Mouse (Mus musculus) spleen, postnatal 4 days (tissue): ENCODE data around the gene Pi4k2a.

Experiments
- DNase-seq, 2 experiments: peaks; one replicate each; pipeline ENCODE4 v3.0.0; 2022; ENCODE audit warnings: low spot score in 2 of 2

The Pi4k2a gene

DNA sequence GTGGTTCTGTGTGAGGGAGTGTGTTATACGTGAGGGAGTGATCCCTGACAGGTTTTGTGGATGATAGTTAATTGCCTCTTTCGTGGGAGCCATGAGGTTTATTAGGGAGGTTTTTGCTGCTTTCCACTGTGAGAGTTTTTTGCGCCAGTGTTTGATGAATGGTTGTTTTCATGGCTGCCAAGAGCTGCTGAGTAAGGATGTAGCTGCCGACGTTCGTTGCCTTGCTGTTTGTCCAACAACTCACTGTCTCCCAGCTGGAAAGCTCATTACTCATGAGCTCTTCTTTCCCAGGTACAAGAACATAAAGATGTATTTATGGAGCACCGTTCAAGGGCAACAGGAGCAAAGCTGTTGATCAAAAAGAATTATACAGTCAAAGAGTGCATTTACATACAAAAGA is 73.9 kb downstream of the Pi4k2a start:
- no peak for DNase-seq

DNA sequence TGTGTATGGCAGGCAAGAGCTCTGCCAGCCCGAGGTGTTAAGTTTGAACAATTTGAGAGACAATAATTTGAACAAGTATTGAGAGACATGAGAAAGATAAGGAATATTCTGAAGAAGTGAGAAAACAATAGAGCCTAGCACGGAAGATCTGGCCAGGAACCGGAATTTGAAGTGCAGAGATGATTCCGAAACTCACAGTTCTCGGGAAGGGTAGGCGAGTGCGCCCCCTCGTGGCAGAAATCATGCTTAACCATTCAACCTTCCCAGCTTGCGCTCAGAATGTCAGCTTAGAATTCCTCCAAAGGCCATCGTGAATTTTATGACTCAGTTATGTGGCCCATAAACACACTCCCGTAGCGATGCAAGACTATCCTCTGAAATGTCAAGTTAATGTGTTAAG is 75.9 kb downstream of the Pi4k2a start:
- peak; percentile 82 to 96 for DNase-seq

DNA sequence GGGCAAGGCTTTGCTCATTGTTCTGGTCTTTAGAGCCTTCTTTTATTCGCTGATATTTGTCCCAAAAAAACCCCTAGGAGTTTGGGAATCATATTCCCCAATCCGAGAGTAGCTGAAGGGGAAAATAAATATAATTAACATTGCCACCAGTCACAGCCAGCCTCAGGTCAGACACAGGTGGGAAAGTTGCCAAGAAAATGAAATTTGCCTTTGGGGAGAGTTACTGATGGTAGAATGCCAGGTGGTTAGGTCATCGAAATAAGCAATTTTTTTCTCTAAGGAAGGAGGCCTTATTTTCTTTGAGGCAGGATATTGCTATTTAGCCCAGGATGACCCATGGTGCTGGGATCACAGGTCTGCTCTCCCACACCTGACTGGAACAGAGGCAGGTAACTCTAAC is 76.5 kb downstream of the Pi4k2a start:
- DNase-seq, result no peak

DNA sequence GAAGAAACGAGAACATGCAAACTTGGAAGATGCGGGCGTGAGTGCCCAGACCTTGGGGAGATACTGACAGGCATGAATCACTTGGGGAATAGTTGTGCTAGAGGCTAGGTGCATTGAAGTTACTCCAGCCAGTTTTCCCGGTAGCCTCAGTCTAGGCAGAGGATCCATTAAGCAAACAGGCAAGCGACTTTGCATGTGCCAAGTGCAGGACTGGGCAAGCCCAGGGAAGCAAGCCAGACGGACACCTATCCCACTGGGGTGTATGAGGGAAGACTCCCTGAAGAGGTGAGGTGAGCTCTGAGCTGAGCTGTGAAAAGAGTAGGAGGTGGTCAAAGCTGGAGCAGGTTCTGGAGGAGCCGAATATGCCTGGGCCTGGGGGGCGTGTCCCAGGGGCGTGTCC is 77.2 kb downstream of the Pi4k2a start:
- no peak for DNase-seq

DNA sequence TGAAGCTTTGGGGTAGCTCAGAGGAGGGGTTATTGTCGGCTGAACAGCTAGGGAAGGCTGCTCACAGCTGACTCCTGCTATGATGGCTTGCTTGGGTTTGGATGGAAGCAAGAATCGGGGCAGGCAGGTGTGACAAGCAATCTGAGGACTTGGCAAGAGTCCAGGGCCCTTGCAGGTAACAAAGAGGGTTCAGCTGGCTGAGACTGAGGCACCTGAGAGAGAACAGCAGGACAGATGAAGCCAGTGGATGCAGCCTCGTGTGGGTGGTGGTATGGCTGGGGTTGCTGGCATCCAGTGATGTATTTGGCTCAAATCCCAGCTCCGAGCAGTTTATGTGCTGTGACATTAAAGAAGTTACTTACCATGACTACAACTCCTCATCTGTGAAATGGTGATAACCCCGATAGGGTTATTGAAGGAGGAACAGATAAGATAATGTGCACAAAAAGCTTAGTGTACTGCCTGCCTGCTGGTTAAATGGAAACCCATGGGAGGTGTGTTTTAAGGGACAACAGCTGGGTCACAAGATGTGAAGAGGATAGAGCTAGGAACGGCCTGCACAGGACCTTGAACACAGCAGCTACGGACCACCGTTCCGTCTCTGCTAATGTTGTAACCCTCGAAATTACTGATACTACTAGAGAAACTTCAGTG is 79.2 kb downstream of the Pi4k2a start:
- no peak for DNase-seq

DNA sequence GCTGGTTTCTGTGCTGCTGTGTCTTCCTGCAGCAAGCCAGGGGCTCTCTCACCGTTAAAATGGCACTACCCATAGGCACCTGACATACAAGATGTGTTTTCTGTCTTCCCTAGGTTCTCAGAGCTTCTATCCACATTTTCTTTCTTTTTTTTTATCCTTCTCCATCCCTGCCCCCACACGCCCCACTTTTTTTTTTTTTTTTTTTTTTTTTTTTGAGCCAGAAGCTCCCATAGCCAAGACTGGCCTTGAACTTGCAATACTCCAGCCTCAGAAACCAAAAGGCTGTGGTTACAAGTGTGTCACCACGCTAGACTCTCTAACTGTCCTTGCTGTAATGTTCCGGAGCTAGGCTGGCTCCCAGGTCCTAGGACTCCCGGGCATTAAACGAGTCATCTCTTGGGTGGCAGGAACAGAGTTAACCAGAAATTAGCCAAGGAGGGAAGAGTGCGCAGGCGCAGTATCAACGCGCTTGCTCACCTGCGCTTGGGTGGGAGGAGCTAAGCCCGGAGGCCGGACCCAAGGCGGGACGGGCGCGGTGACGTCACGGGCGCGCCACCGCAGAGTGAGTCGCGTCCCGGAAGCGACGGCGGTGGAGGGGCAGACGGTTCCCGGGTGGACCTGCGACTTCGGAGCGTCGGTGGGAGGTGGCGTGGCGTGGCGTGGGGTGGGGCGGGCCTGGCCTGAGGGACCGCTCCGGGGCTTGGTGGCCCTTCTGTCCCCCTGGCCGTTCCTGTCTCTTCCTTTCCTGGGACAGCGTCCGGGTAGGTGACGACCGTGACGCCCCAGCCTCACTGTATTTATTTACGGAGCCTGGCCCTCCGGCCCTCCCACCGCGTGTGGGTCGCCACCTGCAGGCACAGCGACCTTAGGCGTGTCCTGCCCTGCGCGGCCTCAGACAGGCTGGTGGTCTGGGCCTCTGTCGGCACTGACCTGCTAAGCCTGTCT is 80.0 kb downstream of the Pi4k2a start:
- DNase-seq, result peak; percentile 94 to 97
